Mouse (Mus musculus) midbrain, embryonic 14.5 days (tissue): ENCODE measurements at regions not wholly inside any gene's neighbourhood (a gene's known extent, or its start where the extent isn't known, plus 50 kb on each side); places are given as distances from the start of the nearest gene placed in this dataset.

ENCODE experiments used
- ATAC-seq: fragments of 200-750 bp; cut with Nextera tagmentation; 2 replicates; pipeline ENCODE4 v1.8.0; 2017; ENCODE audit warnings: moderate number of reproducible peaks, moderate library complexity; ENCODE audit not compliant: low FRiP score, low TSS enrichment
- DNase-seq: peaks from one replicate; pipeline ENCODE4 v3.0.0-alpha.2; 2015
- H3K27ac ChIP-seq: fragments of 300-500 bp; sonication (generic); replicated peaks from 2 replicates; pipeline ENCODE4 v1.5.1; 2014; ENCODE audit warnings: mild to moderate bottlenecking, low read depth, low read length, moderate library complexity
- H3K27me3 ChIP-seq: fragments of 300-500 bp; sonication (generic); 2 replicates; pipeline ENCODE4 v1.6.1; 2014; ENCODE audit warnings: low read length, control low read depth, mixed read lengths; ENCODE audit not compliant: control insufficient read depth, insufficient read depth
- H3K36me3 ChIP-seq: fragments of 300-500 bp; sonication (generic); 2 replicates; pipeline ENCODE4 v1.6.1; 2014; ENCODE audit warnings: low read length, control low read depth; ENCODE audit not compliant: control insufficient read depth, insufficient read depth
- H3K4me1 ChIP-seq: fragments of 300-500 bp; sonication (generic); 2 replicates; pipeline ENCODE4 v1.6.1; 2014; ENCODE audit warnings: mild to moderate bottlenecking, antibody characterized with exemption, low read length, control low read depth; ENCODE audit not compliant: control insufficient read depth, insufficient read depth
- H3K4me2 ChIP-seq: fragments of 300-500 bp; sonication (generic); 2 replicates; pipeline ENCODE4 v1.6.1; 2014; ENCODE audit warnings: mild to moderate bottlenecking, low read length, moderate library complexity
- H3K4me3 ChIP-seq: fragments of 300-500 bp; sonication (generic); replicated peaks from 2 replicates; pipeline ENCODE4 v1.5.1; 2014; ENCODE audit warnings: low read depth, low read length
- H3K9ac ChIP-seq: fragments of 300-500 bp; sonication (generic); replicated peaks from 2 replicates; pipeline ENCODE4 v1.6.1; 2014; ENCODE audit warnings: mild to moderate bottlenecking, low read length, moderate library complexity
- H3K9me3 ChIP-seq: fragments of 300-500 bp; sonication (generic); 2 replicates; pipeline ENCODE4 v1.6.1; 2016; ENCODE audit warnings: low read length, control low read depth, mixed read lengths; ENCODE audit not compliant: control insufficient read depth
- WGBS: fragments of 180-500 bp; shearing (Covaris S2); extraction: QIAGEN DNeasy Blood & Tissue Kit; methylation state at CpG from one replicate; pipeline ENCODE4 v1.1.7; 2014; 5-methylcytosine and 5-hydroxymethylcytosine counted together

GRCm38 (mm10) chr11:48657851-48658250 lies 142.3 kb upstream of the Rack1 start:
- ATAC-seq (no peak), DNase-seq (peak; percentile 4)
- Histone ChIP-seq H3K36me3 (no peaks in the 10 kb centered on the region), H3K4me2 (no peak overlapping the region), H3K27me3 (no peaks in the 10 kb centered on the region), H3K4me1 (no peaks in the 10 kb centered on the region), H3K4me3 (no peak overlapping the region), H3K27ac (no peak overlapping the region), H3K9me3 (no peaks in the 10 kb centered on the region), H3K9ac (no peak overlapping the region)
- 48% methylated on average over 5 of the region's 5 CpGs for WGBS

- 50% methylated on average over 4 of the region's 4 CpGs for WGBS
- ATAC-seq (no peak), DNase-seq (peak; percentile 11)
- H3K9ac ChIP-seq, result no peak overlapping the region
- no peaks in the 10 kb centered on the region for H3K4me1 ChIP-seq
- H3K4me3 ChIP-seq, result no peak overlapping the region
- H3K27me3 ChIP-seq, result no peaks in the 10 kb centered on the region
- H3K4me2 ChIP-seq, result no peak overlapping the region
- no peaks in the 10 kb centered on the region for H3K9me3 ChIP-seq
- H3K36me3 ChIP-seq, result no peaks in the 10 kb centered on the region
- no peak overlapping the region for H3K27ac ChIP-seq
Measured at GRCm38 (mm10) chr11:48661641-48662040, 138.5 kb upstream of the Rack1 start.

- Histone ChIP-seq H3K27me3 (no peaks in the 10 kb centered on the region), H3K4me1 (no peaks in the 10 kb centered on the region), H3K4me3 (no peak overlapping the region), H3K9ac (no peak overlapping the region), H3K4me2 (no peak overlapping the region), H3K27ac (no peak overlapping the region), H3K9me3 (no peaks in the 10 kb centered on the region), H3K36me3 (no peaks in the 10 kb centered on the region)
- ATAC-seq (no peak), DNase-seq (no peak)
- WGBS, result 86% methylated on average over 3 of the region's 3 CpGs
Measured at GRCm38 (mm10) chr11:48684781-48685314, 115.3 kb upstream of the Rack1 start.

GRCm38 (mm10) chr11:48690070-48690469 lies 110.1 kb upstream of the Rack1 start:
- DNase-seq (no peak), ATAC-seq (no peak)
- H3K4me1 ChIP-seq, result no peaks in the 10 kb centered on the region
- H3K27me3 ChIP-seq, result no peaks in the 10 kb centered on the region
- H3K9ac ChIP-seq, result no peak overlapping the region
- H3K9me3 ChIP-seq, result no peaks in the 10 kb centered on the region
- H3K36me3 ChIP-seq, result no peaks in the 10 kb centered on the region
- no peak overlapping the region for H3K27ac ChIP-seq
- no peak overlapping the region for H3K4me3 ChIP-seq
- no peak overlapping the region for H3K4me2 ChIP-seq
- WGBS, result 79% methylated on average over 4 of the region's 4 CpGs

- Histone ChIP-seq H3K4me2 (no peak overlapping the region), H3K4me3 (no peak overlapping the region), H3K27ac (no peak overlapping the region), H3K27me3 (no peaks in the 10 kb centered on the region), H3K36me3 (no peaks in the 10 kb centered on the region), H3K9ac (no peak overlapping the region), H3K4me1 (no peaks in the 10 kb centered on the region), H3K9me3 (no peaks in the 10 kb centered on the region)
- DNase-seq, result peak; percentile 23
- no peak for ATAC-seq
- WGBS, result 91% methylated on average over 2 of the region's 2 CpGs
Measured at GRCm38 (mm10) chr11:48696352-48696751, 103.8 kb upstream of the Rack1 start.

- H3K4me2 ChIP-seq, result no peak overlapping the region
- no peak for ATAC-seq
- no peaks in the 10 kb centered on the region for H3K27me3 ChIP-seq
- no peak overlapping the region for H3K9ac ChIP-seq
- no peak overlapping the region for H3K4me3 ChIP-seq
- no peaks in the 10 kb centered on the region for H3K9me3 ChIP-seq
- no peaks in the 10 kb centered on the region for H3K4me1 ChIP-seq
- no peak overlapping the region for H3K27ac ChIP-seq
- no peak for DNase-seq
- H3K36me3 ChIP-seq, result no peaks in the 10 kb centered on the region
Measured at GRCm38 (mm10) chr11:48697191-48697590, 102.9 kb upstream of the Rack1 start.

- Histone ChIP-seq H3K9me3 (no peaks in the 10 kb centered on the region), H3K27me3 (no peaks in the 10 kb centered on the region), H3K27ac (no peak overlapping the region), H3K9ac (no peak overlapping the region), H3K4me1 (no peaks in the 10 kb centered on the region), H3K4me2 (no peak overlapping the region), H3K36me3 (no peaks in the 10 kb centered on the region), H3K4me3 (no peak overlapping the region)
- 84% methylated on average over 2 of the region's 2 CpGs for WGBS
- no peak for ATAC-seq
- DNase-seq, result no peak
Measured at GRCm38 (mm10) chr11:48707192-48707591, 92.9 kb upstream of the Rack1 start.

GRCm38 (mm10) chr11:48710972-48711371 lies 89.2 kb upstream of the Rack1 start:
- Histone ChIP-seq H3K9me3 (no peaks in the 10 kb centered on the region), H3K4me3 (no peak overlapping the region), H3K9ac (no peak overlapping the region), H3K36me3 (no peaks in the 10 kb centered on the region), H3K4me1 (no peaks in the 10 kb centered on the region), H3K27ac (no peak overlapping the region), H3K27me3 (no peaks in the 10 kb centered on the region), H3K4me2 (no peak overlapping the region)
- no peak for ATAC-seq
- DNase-seq, result no peak
- WGBS, result 97% methylated on average over 4 of the region's 4 CpGs

- no peak overlapping the region for H3K9ac ChIP-seq
- H3K4me2 ChIP-seq, result no peak overlapping the region
- no peak overlapping the region for H3K4me3 ChIP-seq
Measured at GRCm38 (mm10) chr11:48724068-48724467, 76.1 kb upstream of the Rack1 start.

More at GRCm38 (mm10) chr11:48724068-48724467, 76.1 kb upstream of the Rack1 start:
- DNase-seq, result no peak
- Histone ChIP-seq H3K9me3 (no peaks in the 10 kb centered on the region), H3K4me1 (no peaks in the 10 kb centered on the region), H3K36me3 (no peaks in the 10 kb centered on the region), H3K27me3 (no peaks in the 10 kb centered on the region), H3K27ac (no peak overlapping the region)
- ATAC-seq, result no peak
